26 mouse cellular contexts compared by ENCODE assay signal in genomic region chr3:41160648-41161047, GRCm38 (mm10).
A peak's percentile ranks its signal among the peaks of the same experiment; 100 is the strongest.
DNase-seq lines count a peak whose midpoint lies in the region; ATAC-seq and TF ChIP-seq lines count a peak whose summit lies in the region.
"Had no signal": no experiment of that assay in that cellular context is flagged by ENCODE, and none has a peak within 500 bp of the region (broad histone marks: within the 10 kb centered on the region; RNA-seq: fewer than 3 reads in every experiment).

No protein-coding gene starts in this region.

- no peak overlapping the region for H3K4me2 ChIP-seq in midbrain, postnatal 0 days (ENCODE audit: low read depth, low read length, poor library complexity, severe bottlenecking)
- H3K4me2 ChIP-seq in midbrain, embryonic 11.5 days: no peak overlapping the region
- no peak overlapping the region for H3K4me2 ChIP-seq in stomach, postnatal 0 days (replicated peaks; ENCODE audit: low read depth)
- H3K4me2 ChIP-seq: embryonic facial prominence, embryonic 12.5 days; limb, embryonic 15.5 days; lung, embryonic 15.5 days; midbrain, embryonic 15.5 days had no signal

- H3K27ac ChIP-seq in heart, adult 2 months: no peak overlapping the region
- H3K27ac ChIP-seq in layer of hippocampus, adult 2 months: no peak overlapping the region
- no peak overlapping the region for H3K27ac ChIP-seq in midbrain, postnatal 0 days (ENCODE audit: low read depth, low read length)
- no peak overlapping the region for H3K27ac ChIP-seq in midbrain, embryonic 11.5 days (ENCODE audit: low read depth, low read length)
- no peak overlapping the region for H3K27ac ChIP-seq in stomach, postnatal 0 days (replicated peaks)
- H3K27ac ChIP-seq: embryonic facial prominence, embryonic 12.5 days; limb, embryonic 15.5 days; lung, embryonic 15.5 days; midbrain, embryonic 15.5 days had no signal

- H3K4me1 ChIP-seq in heart, adult 2 months (ENCODE audit: control insufficient read depth, insufficient read depth, low read length): peaks cover 1% of the 10 kb centered on the region; the same call in 1 of the 2 replicates
- no peaks in the 10 kb centered on the region for H3K4me1 ChIP-seq in midbrain, postnatal 0 days (ENCODE audit: insufficient read depth, low read length)
- H3K4me1 ChIP-seq in midbrain, embryonic 11.5 days (ENCODE audit: control insufficient read depth, insufficient read depth, low read length): no peaks in the 10 kb centered on the region
- H3K4me1 ChIP-seq in stomach, postnatal 0 days (replicated peaks; ENCODE audit: control insufficient read depth, insufficient read depth): no peaks in the 10 kb centered on the region
- H3K4me1 ChIP-seq: embryonic facial prominence, embryonic 12.5 days; limb, embryonic 15.5 days; lung, embryonic 15.5 days; midbrain, embryonic 15.5 days had no signal

- no peak overlapping the region for H3K4me3 ChIP-seq in heart, adult 2 months
- H3K4me3 ChIP-seq in layer of hippocampus, adult 2 months: no peak overlapping the region
- no peak overlapping the region for H3K4me3 ChIP-seq in midbrain, postnatal 0 days (ENCODE audit: low read depth, low read length)
- no peak overlapping the region for H3K4me3 ChIP-seq in midbrain, embryonic 11.5 days (ENCODE audit: low read depth, low read length)
- no peak overlapping the region for H3K4me3 ChIP-seq in stomach, postnatal 0 days (ENCODE audit: low read depth, low read length)
- H3K4me3 ChIP-seq: embryonic facial prominence, embryonic 12.5 days; limb, embryonic 15.5 days; lung, embryonic 15.5 days; midbrain, embryonic 15.5 days had no signal

- DNase-seq in heart, adult 2 months: no peak
- DNase-seq in heart, postnatal 25 days (ENCODE audit: low spot score): no peak
- no peak for DNase-seq in layer of hippocampus, adult 2 months (ENCODE audit: low spot score in 2 of 2)
- DNase-seq in layer of hippocampus, adult 8-10 months (ENCODE audit: low spot score in 2 of 2): no peak
- no peak for DNase-seq in midbrain, postnatal 0 days (ENCODE audit: low spot score)
- DNase-seq in midbrain, embryonic 11.5 days (ENCODE audit: low spot score, missing footprints): no peak
- no peak for DNase-seq in stomach, postnatal 0 days (ENCODE audit: low spot score)
- DNase-seq in cerebellum, adult 11 months: no peak
- DNase-seq: adrenal gland, postnatal 14 days; cerebellum, postnatal 10 days; forebrain, postnatal 0 days; gastrocnemius, postnatal 25 days; kidney, adult 8-10 months; kidney, postnatal 36 days; layer of hippocampus, adult 9-11 months; left cerebral cortex, postnatal 4 days; lung, postnatal 4 days; right cerebral cortex, adult 18-20 months; right cerebral cortex, postnatal 4 days; thymus, adult 18-20 months; thymus, postnatal 4 days had no signal

- H3K9ac ChIP-seq in heart, adult 2 months (ENCODE audit: low read depth, low read length): no peak overlapping the region
- H3K9ac ChIP-seq in midbrain, postnatal 0 days (replicated peaks; ENCODE audit: low read length, poor library complexity, severe bottlenecking): no peak overlapping the region
- no peak overlapping the region for H3K9ac ChIP-seq in midbrain, embryonic 11.5 days (ENCODE audit: low read length)
- no peak overlapping the region for H3K9ac ChIP-seq in stomach, postnatal 0 days (ENCODE audit: low read length)
- H3K9ac ChIP-seq: embryonic facial prominence, embryonic 12.5 days; forebrain, postnatal 0 days; limb, embryonic 15.5 days; lung, embryonic 15.5 days; midbrain, embryonic 15.5 days had no signal

- intact Hi-C loops in heart, adult 2 months (cut with DNase I): no loop called here
- intact Hi-C loops in heart, postnatal 25 days (cut with DNase I): no loop called here

- H3K36me3 ChIP-seq in heart, adult 2 months (ENCODE audit: control insufficient read depth, insufficient read depth, low read length): no peaks in the 10 kb centered on the region
- H3K36me3 ChIP-seq in midbrain, postnatal 0 days (ENCODE audit: insufficient read depth, low read length): no peaks in the 10 kb centered on the region
- no peaks in the 10 kb centered on the region for H3K36me3 ChIP-seq in midbrain, embryonic 11.5 days (ENCODE audit: control insufficient read depth, insufficient read depth, low read length)
- no peaks in the 10 kb centered on the region for H3K36me3 ChIP-seq in stomach, postnatal 0 days (ENCODE audit: control insufficient read depth, insufficient read depth, low read length)
- H3K36me3 ChIP-seq: embryonic facial prominence, embryonic 12.5 days; limb, embryonic 15.5 days; lung, embryonic 15.5 days; midbrain, embryonic 15.5 days had no signal

- no peaks in the 10 kb centered on the region for H3K27me3 ChIP-seq in heart, adult 2 months (ENCODE audit: control insufficient read depth, insufficient read depth, low read length)
- H3K27me3 ChIP-seq in midbrain, postnatal 0 days (ENCODE audit: insufficient read depth, low read length): no peaks in the 10 kb centered on the region
- H3K27me3 ChIP-seq in midbrain, embryonic 11.5 days (ENCODE audit: control insufficient read depth, insufficient read depth, low read length): no peaks in the 10 kb centered on the region
- no peaks in the 10 kb centered on the region for H3K27me3 ChIP-seq in stomach, postnatal 0 days (ENCODE audit: control insufficient read depth, insufficient read depth, low read length)
- H3K27me3 ChIP-seq: embryonic facial prominence, embryonic 12.5 days; limb, embryonic 15.5 days; lung, embryonic 15.5 days; midbrain, embryonic 15.5 days had no signal

- no peaks in the 10 kb centered on the region for H3K79me2 ChIP-seq in heart, adult 2 months (replicated peaks; ENCODE audit: control insufficient read depth, insufficient read depth, low read length)

- no peak for TF ChIP-seq POLR2A in heart, adult 2 months (IDR thresholded peaks at IDR 0.05; ENCODE audit: insufficient read depth, low read depth, low read length)

- H3K9me3 ChIP-seq in midbrain, postnatal 0 days (ENCODE audit: low read length): no peaks in the 10 kb centered on the region
- H3K9me3 ChIP-seq in midbrain, embryonic 11.5 days (ENCODE audit: control insufficient read depth, low read length): no peaks in the 10 kb centered on the region
- H3K9me3 ChIP-seq in stomach, postnatal 0 days (ENCODE audit: control insufficient read depth, low read length): no peaks in the 10 kb centered on the region
- H3K9me3 ChIP-seq: embryonic facial prominence, embryonic 12.5 days; limb, embryonic 15.5 days; lung, embryonic 15.5 days; midbrain, embryonic 15.5 days had no signal

- no peak for ATAC-seq in midbrain, postnatal 0 days (ENCODE audit: low FRiP score)
- no peak for ATAC-seq in midbrain, embryonic 11.5 days (ENCODE audit: low FRiP score)
- ATAC-seq in stomach, postnatal 0 days (ENCODE audit: low FRiP score, low TSS enrichment): no peak
- ATAC-seq: activated CD4-positive, CD25-positive, alpha-beta regulatory T cell, adult 4 months; forebrain, postnatal 0 days; midbrain, embryonic 15.5 days had no signal

- TF ChIP-seq CTCF in heart, adult 2 months (IDR thresholded peaks at IDR 0.05): peak; percentile 33; the same call in 1 of the 2 replicates
- peak; percentile 39 for TF ChIP-seq CTCF in layer of hippocampus, adult 2 months (conservative IDR thresholded peaks at IDR 0.05)
- TF ChIP-seq CTCF in midbrain, postnatal 0 days (IDR thresholded peaks at IDR 0.05): peak; percentile 17; the same call in 1 of the 2 replicates
- TF ChIP-seq CTCF in stomach, postnatal 0 days (IDR thresholded peaks at IDR 0.05; ENCODE audit: low read depth): peak; percentile 38

- TF ChIP-seq EP300 in heart, adult 2 months (IDR thresholded peaks at IDR 0.05; ENCODE audit: insufficient read depth, low read depth, low read length): no peak
- no peak for TF ChIP-seq EP300 in stomach, postnatal 0 days (optimal IDR thresholded peaks at IDR 0.05)
